Mouse (Mus musculus) intestine, postnatal 0 days (tissue): ENCODE data around the gene Slc35e4. TPM values are rescaled to one million over a fixed set of nuclear protein-coding genes. Genes with fewer than 3 reads are reported as not detected.

Experiments
- ATAC-seq: fragments of 200-750 bp; cut with Nextera tagmentation; 2 replicates; pipeline ENCODE4 v1.8.0; 2017; ENCODE audit warnings: mild to moderate bottlenecking, moderate TSS enrichment, moderate library complexity
- H3K27ac ChIP-seq: fragments of 300-500 bp; sonication (generic); 2 replicates; pipeline ENCODE4 v1.5.1; 2014; ENCODE audit warnings: mild to moderate bottlenecking, low read depth, low read length, moderate library complexity
- H3K27me3 ChIP-seq: fragments of 300-500 bp; sonication (generic); replicated peaks from 2 replicates; pipeline ENCODE4 v1.6.1; 2014; ENCODE audit warnings: low read length, mixed read lengths; ENCODE audit not compliant: control insufficient read depth, insufficient read depth
- H3K36me3 ChIP-seq: fragments of 300-500 bp; sonication (generic); 2 replicates; pipeline ENCODE4 v1.6.1; 2014; ENCODE audit warnings: mild to moderate bottlenecking, moderate library complexity; ENCODE audit not compliant: control insufficient read depth, insufficient read depth
- H3K4me1 ChIP-seq: fragments of 300-500 bp; sonication (generic); replicated peaks from 2 replicates; pipeline ENCODE4 v1.6.1; 2014; ENCODE audit warnings: antibody characterized with exemption, low read length, mixed read lengths; ENCODE audit not compliant: control insufficient read depth, insufficient read depth
- H3K4me2 ChIP-seq: fragments of 300-500 bp; sonication (generic); replicated peaks from 2 replicates; pipeline ENCODE4 v1.6.1; 2014; ENCODE audit warnings: low read depth, mild to moderate bottlenecking, moderate library complexity
- H3K4me3 ChIP-seq: fragments of 300-500 bp; sonication (generic); 2 replicates; pipeline ENCODE4 v1.5.1; 2014; ENCODE audit warnings: low read depth, low read length
- H3K9ac ChIP-seq: fragments of 300-500 bp; sonication (generic); 2 replicates; pipeline ENCODE4 v1.6.1; 2014; ENCODE audit warnings: mild to moderate bottlenecking, low read depth, low read length
- H3K9me3 ChIP-seq: fragments of 300-500 bp; sonication (generic); 2 replicates; pipeline ENCODE4 v1.6.1; 2016; ENCODE audit warnings: mixed run types; ENCODE audit not compliant: control insufficient read depth
- CTCF ChIP-seq: sonication (generic); IDR thresholded peaks from 2 replicates; pipeline ENCODE4 v1.5.1; 2016; ENCODE audit warnings: low read depth, mild to moderate bottlenecking, control low read depth, antibody characterized with exemption, moderate library complexity
- WGBS: fragments of 180-500 bp; shearing (Covaris S2); extraction: QIAGEN DNeasy Blood & Tissue Kit; methylation state at CpG from one replicate; pipeline ENCODE4 v1.1.7; 2014; 5-methylcytosine and 5-hydroxymethylcytosine counted together
- polyA plus RNA-seq: library from polyadenylated mRNA; unstranded; fragments of >200 nt; fragmentation: Nextera tagmentation; extraction: Ambion mirVana; gene quantifications from 2 replicates; pipeline ENCODE4 v1.2.1, GENCODE M21; 2015

Gene Slc35e4
- polyA plus RNA-seq, 1 experiment from 2014 or later = 2.2 TPM

DNA sequence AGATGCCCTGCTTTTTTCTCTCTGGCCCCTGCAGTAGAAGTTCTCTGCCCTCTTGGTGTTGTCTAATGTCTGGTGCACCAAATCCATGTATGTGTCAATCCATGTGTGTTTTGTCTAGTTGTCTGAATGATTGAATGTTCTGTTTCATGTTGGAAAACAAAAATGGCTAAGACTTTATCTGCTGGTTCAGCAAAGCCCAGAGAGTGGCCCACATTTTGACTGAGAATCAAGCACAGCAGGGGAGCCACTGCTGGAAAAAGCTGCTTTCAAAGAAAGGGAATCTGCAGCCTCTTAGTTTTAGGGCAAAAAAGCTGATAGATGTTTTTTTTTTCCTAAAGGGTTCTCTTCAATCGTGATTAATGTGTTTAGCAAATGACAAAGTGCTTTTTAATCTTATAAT lies 31.9 kb upstream of the Slc35e4 start:
- TF ChIP-seq CTCF = no peak
- H3K27ac ChIP-seq = no peak overlapping the region
- no peaks in the 10 kb centered on the region for H3K27me3 ChIP-seq
- H3K9ac ChIP-seq = no peak overlapping the region
- H3K4me1 ChIP-seq = no peaks in the 10 kb centered on the region
- no peaks in the 10 kb centered on the region for H3K9me3 ChIP-seq
- no peak overlapping the region for H3K4me3 ChIP-seq
- WGBS = 34% methylated on average over 1 of the region's 1 CpGs
- H3K4me2 ChIP-seq = no peak overlapping the region
- no peak for ATAC-seq
- H3K36me3 ChIP-seq = no peaks in the 10 kb centered on the region

DNA sequence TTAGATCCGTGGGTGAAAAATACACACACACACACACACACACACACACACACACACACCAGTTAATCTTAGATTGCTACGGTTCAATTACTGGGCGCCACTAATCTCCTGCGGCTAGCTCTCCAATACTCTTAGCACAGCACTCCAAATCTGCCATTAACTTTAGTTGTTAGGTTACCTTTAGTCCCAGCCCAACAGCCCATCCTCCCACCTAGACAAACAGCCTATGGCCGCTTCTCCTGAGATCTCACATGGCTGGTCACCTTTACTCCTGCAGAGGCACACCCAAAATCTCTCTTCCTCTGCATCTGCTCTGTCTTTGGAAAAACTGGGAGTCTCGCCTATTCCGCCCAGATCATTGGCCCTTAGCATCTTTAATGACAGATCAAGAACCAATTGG lies 26.9 kb upstream of the Slc35e4 start:
- 78% methylated on average over 7 of the region's 7 CpGs for WGBS
- H3K27me3 ChIP-seq = no peaks in the 10 kb centered on the region
- ATAC-seq = no peak
- H3K4me3 ChIP-seq = no peak overlapping the region
- no peak overlapping the region for H3K4me2 ChIP-seq
- no peaks in the 10 kb centered on the region for H3K9me3 ChIP-seq
- H3K9ac ChIP-seq = no peak overlapping the region
- no peak for TF ChIP-seq CTCF
- no peaks in the 10 kb centered on the region for H3K4me1 ChIP-seq
- H3K36me3 ChIP-seq = no peaks in the 10 kb centered on the region
- no peak overlapping the region for H3K27ac ChIP-seq

DNA sequence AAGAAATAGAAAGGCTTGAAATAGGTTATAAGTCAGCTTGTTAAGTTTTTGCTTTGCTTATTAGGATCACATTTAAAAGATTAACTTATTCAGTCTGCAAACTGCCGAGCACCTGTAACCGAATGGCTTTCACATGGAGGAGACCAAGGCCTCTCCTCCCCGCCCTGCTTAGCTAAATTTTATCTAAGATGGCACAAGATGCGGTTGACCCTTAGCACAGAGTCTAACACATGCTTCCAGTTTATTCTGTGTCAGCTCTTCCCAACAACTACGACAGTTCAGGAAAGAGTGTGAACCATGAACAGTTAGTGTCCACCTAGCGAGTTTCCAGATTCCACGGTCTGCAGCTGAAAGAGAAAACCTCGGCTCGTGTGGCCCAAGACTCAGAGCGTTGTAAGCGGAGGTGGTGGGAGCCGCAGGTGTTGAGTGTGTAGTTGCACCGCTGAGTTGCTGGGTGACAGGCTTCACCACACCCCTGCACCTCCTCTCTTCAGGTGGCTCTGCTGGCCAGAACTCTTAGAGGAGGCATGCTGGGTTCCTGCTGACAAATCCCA lies 22.9 kb upstream of the Slc35e4 start:
- 0 out of 2 replicates have a peak, but pooled peaks have one; percentile 38 for ATAC-seq
- H3K27ac ChIP-seq = no peak overlapping the region
- no peaks in the 10 kb centered on the region for H3K9me3 ChIP-seq
- H3K27me3 ChIP-seq = no peaks in the 10 kb centered on the region
- WGBS = 54% methylated on average over 13 of the region's 13 CpGs
- no peak overlapping the region for H3K9ac ChIP-seq
- 0 out of 2 replicates have a peak overlapping the region, but pooled peaks have one; percentile 27 for H3K4me2 ChIP-seq
- H3K4me1 ChIP-seq = no peaks in the 10 kb centered on the region
- H3K4me3 ChIP-seq = no peak overlapping the region
- TF ChIP-seq CTCF = no peak
- no peaks in the 10 kb centered on the region for H3K36me3 ChIP-seq

DNA sequence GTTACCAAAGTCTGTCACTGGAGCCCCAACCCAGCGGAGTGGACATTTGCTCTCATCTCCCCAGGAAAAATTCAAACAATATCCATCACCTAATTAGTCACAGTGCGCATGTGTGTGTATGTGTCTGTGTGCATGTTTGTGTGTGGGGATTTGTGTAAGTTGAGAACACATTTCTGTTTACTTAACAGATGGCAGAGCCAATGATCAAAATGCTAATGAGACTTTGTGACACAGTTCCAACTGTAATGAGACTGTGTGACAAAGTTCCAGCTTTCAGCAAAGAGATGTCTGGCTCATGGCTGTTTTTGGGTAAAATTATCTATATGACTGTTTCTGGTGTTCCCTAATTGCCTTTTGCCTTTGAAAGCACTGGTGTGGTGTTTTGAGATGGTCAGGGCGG lies 21.9 kb upstream of the Slc35e4 start:
- Histone ChIP-seq H3K36me3 (no peaks in the 10 kb centered on the region), H3K4me1 (no peaks in the 10 kb centered on the region), H3K4me3 (no peak overlapping the region), H3K9me3 (no peaks in the 10 kb centered on the region), H3K4me2 (no peak overlapping the region), H3K27ac (no peak overlapping the region), H3K27me3 (no peaks in the 10 kb centered on the region), H3K9ac (no peak overlapping the region)
- no peak for ATAC-seq
- 86% methylated on average over 3 of the region's 3 CpGs for WGBS
- TF ChIP-seq CTCF = no peak

DNA sequence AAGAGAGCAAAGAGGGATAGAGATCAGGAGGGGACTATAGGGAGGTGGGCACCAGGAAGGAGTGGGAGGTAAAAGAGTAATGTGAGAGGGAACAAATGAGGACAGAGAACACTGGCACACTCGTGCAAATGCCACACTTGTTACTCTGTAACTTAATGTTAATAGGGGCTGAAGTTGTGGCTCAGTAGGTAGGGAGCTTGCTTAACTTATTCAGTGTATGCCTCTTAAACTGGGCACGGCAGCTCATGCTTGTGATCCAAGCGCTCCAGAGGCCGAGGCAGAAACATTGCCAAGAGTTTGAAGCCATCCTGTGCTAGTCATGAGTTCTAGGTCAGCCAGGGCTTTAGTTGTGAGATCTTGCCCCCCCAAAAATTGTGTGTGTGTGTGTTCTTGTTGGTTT lies 20.7 kb upstream of the Slc35e4 start:
- H3K9ac ChIP-seq = no peak overlapping the region
- ATAC-seq = no peak
- H3K36me3 ChIP-seq = no peaks in the 10 kb centered on the region
- WGBS = 70% methylated on average over 4 of the region's 4 CpGs
- no peaks in the 10 kb centered on the region for H3K9me3 ChIP-seq
- H3K4me3 ChIP-seq = no peak overlapping the region
- TF ChIP-seq CTCF = no peak
- H3K27ac ChIP-seq = no peak overlapping the region
- no peaks in the 10 kb centered on the region for H3K27me3 ChIP-seq
- H3K4me1 ChIP-seq = no peaks in the 10 kb centered on the region
- H3K4me2 ChIP-seq = no peak overlapping the region

DNA sequence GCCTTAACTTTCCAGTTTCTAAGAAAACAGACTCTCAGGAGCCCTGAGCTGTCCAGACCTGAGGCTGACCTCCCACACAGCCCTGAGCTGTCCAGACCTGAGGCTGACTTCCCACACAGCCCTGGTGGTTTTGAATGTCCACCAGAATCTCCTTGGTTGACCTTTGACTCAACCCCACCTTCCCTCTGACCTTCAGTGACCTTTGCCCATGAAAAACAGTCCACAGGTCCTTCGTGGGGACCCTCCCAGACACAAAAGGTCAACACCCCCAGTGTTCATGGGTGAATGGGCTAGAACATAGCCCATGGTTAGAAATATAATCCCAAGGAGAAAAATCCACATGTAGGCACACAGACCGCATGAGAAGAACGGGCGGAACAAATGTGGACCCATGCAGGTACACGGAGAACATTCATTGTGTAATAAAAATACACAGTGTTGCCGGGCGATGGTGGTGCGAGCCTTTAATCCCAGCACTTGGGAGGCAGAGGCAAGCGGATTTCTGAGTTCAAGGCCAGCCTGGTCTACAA lies 19.4 kb upstream of the Slc35e4 start:
- Histone ChIP-seq H3K4me1 (no peaks in the 10 kb centered on the region), H3K4me3 (no peak overlapping the region), H3K27me3 (no peaks in the 10 kb centered on the region), H3K9me3 (no peaks in the 10 kb centered on the region), H3K4me2 (no peak overlapping the region), H3K27ac (no peak overlapping the region), H3K9ac (no peak overlapping the region), H3K36me3 (no peaks in the 10 kb centered on the region)
- WGBS = 91% methylated on average over 9 of the region's 9 CpGs
- ATAC-seq = no peak
- no peak for TF ChIP-seq CTCF
